Mouse (Mus musculus) telencephalon, adult 2 months (tissue): Measurements from ENCODE around the gene Mier1.
A peak's percentile ranks its signal among the peaks of the same experiment; 100 is the strongest.
"Not testable (repeated sequence)": the region's sequence is repeated elsewhere in the genome, so short reads cannot be mapped to it uniquely, and the experiment has no call there.

ENCODE experiments used
- DNase-seq: peaks from one replicate; pipeline ENCODE4 v3.0.0-alpha.2; 2011; ENCODE audit warnings: low read depth, low spot score

Gene Mier1

DNA sequence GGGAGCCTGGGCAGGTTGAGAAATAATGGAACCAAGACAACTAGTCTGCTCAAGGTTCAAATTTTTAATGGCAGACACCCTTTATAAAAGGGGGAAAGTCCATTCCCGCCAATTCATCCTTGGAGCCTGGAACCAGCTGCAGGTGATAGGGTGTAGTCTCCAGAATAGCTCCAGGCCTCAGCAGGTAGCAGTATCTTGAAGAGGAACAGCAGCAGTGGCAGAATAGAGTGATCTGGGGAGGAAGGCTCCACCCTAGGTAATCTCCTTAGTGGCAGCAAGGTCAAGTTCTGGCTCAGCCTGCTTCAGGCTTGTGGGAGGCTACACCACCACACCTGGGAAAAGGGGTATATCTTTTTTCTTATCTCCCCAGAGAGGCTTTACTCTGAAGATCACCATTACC, 52.0 kb downstream of the Mier1 start:
- DNase-seq = not testable (repeated sequence)

DNA sequence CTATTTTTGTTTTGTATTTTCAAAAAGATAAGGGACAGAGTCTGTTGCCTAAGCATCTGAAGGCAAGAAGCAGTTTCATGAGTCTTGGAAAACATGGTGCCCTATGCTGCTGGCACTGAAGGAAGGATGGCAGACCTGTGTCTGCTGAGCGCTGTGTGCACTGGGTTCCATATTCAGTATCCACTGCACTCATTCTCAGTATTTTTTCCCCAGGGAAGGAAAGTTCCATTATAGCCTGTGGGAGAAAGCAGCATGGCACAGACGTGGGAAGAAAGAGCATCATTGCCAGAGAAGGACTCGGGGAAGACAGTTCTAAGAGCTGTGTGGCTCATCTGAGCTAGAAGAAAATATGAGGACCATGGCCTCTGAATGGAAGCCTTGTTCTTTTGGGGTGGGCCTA, 57.1 kb downstream of the Mier1 start:
- peak; percentile 43 for DNase-seq

DNA sequence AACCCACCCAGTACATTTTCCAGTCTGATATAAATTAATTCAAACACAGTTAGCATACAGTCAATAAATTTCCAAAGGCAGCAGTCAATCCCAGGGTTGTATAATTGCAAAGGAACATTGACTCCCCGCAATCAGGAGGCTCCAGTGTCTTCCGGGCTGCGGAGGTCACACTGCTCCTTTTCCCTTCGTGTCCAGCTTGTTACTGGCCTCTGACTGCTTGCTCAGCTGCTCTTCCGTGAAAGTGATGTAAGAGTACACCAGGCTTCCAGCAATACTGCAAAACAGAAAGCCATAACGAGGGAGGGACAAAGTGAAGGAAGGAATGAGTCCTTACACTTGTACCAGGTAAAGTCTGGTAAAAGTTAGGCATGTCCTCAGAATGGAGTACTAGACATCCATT, 59.3 kb downstream of the Mier1 start:
- no peak for DNase-seq

GRCm38 (mm10) chr4:103174001-103174400, 59.8 kb downstream of the Mier1 start:
- no peak for DNase-seq

DNA sequence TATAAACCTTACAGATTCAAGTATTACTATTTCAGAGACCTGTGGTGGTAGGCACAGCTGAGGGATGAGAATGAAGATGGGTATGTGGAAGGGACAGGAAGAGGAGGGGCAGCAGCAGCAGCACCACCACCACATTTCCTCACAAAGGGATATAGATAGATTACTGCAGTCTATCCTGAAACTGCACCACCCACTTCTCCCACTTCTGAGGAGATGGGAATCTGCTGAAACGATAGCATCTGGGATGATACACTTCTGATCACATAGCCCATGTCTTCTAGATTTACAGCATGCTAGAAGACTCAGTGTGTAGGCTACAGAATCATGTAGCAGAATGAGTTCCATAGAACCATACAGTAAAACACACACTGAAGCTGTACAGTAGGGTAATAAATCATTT, 63.5 kb downstream of the Mier1 start:
- DNase-seq = peak; percentile 18

GRCm38 (mm10) chr4:103178635-103179318, 64.6 kb downstream of the Mier1 start:
- peak; percentile 73 for DNase-seq

GRCm38 (mm10) chr4:103179581-103179980, 65.4 kb downstream of the Mier1 start:
- DNase-seq = peak; percentile 35

GRCm38 (mm10) chr4:103180300-103180888, 66.2 kb downstream of the Mier1 start:
- DNase-seq = no peak

GRCm38 (mm10) chr4:103188786-103189640, 74.8 kb downstream of the Mier1 start:
- no peak for DNase-seq

- no peak for DNase-seq
These were observed 78.2 kb downstream of the Mier1 start for GRCm38 (mm10) chr4:103192421-103192820.

DNA sequence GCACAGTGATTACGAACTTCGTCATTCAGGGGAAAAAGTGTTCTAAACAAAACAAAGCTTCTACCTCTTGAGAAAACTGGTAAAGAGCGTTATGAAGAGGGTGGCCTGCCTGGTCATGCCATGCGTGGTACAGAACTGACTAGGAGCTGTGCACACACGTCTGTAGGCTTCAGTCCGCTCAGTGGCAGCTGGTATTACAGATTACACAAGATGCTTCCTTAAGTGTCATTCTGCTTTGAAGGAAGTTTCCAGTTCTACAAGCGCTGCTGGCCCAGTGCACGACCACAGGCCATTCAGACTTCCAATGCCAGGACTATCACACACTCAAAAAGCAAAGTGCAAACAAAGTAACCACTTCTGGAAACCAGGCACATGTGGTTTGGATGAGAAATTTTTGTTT, 83.2 kb downstream of the Mier1 start:
- no peak for DNase-seq

DNA sequence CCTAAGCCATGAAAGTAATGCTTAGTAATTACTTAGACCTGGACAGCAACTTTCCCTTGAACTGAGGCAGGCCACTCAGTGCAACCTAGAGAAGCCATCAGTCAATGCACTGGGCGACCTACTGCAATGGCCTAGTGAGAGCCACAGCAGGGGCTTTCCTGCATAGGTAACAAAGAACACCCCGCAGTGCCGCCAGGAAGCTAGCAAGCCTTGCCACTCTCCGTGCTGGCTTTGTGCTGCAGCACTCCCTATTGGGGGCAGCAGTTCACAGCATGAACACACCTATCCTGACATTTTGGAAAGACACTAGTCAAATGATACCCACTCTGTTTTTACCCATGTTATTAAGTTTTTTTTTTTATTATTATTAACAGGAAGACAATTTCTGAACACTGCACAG, 84.9 kb downstream of the Mier1 start:
- DNase-seq = no peak

DNA sequence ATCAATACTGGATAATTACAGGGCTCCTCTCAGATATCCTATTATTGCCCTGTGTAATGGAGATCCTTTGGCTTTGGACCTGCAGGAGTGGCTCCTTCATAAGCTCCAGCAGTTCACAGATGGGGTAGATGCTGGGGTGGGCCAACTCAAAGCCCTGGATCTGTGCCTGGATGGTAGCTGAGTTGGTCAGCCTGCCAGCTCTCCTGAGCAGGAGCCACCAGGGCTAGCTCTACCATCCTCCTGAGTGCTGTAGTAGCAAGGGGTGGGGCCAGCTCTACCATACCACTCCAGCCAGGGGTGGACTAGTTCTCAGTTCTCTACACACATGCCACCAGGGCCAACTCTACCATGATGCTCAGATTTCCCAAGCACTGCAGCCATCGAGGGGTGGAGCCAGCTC, 85.9 kb downstream of the Mier1 start:
- no peak for DNase-seq

GRCm38 (mm10) chr4:103203646-103204045, 89.5 kb downstream of the Mier1 start:
- DNase-seq = no peak

- no peak for DNase-seq
These were observed 94.4 kb downstream of the Mier1 start for GRCm38 (mm10) chr4:103208553-103208952.

DNA sequence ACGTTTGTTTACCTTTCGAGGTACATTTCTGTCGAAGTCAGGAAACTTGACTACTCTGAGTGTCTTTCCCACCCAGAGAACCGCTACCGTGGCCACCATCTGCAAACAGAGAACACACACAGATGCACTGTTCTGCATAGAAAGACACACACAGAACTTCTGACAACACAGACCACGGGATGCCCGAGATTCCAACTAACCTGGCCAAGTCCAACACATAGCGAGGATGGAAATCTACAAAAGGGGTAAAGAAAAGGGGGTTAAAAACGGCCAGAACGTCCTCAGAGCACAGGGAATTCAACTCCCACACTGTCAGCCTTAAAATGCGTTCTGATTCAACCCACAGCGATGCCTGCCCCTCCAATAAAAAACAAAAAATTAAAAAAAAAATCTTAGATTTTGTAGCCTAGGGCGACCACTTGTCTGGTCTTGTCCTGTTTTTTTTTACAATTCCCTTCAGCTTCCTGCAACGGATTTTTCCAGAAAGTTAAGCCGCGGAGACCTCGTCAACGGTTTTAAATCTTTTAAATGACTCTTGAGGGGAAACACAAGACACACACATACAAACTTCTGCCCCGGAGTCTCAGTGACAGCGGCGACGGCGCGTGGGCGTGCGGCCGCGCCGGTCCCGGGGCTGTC, 99.8 kb downstream of the Mier1 start:
- no peak for DNase-seq

GRCm38 (mm10) chr4:103214498-103214924, 100.3 kb downstream of the Mier1 start:
- DNase-seq = peak; percentile 36
